Mouse (Mus musculus) adrenal gland, postnatal 14 days (tissue): ENCODE data around the gene Tff2. TPM values are rescaled to one million over a fixed set of nuclear protein-coding genes. Genes with fewer than 3 reads are reported as not detected.

Source experiments
- total RNA-seq: library from RNA; stranded (reverse); gene quantifications from 2 replicates; pipeline ENCODE4 v1.2.3, GENCODE M21; 2021

Tff2 gene
- total RNA-seq, 1 experiment from 2014 or later = not detected

Other genes with a start within 250 kb of the Tff2 start
- gene Glp1r, start 242.5 kb downstream of the Tff2 start, total RNA-seq = 0.19 and 0.26 TPM in 2 replicates
- gene Umodl1, start 189.6 kb downstream of the Tff2 start, total RNA-seq = 0.11 and 0.63 TPM in 2 replicates
- 11.7 and 21.9 TPM in 2 replicates for gene Abcg1, start 86.6 kb downstream of the Tff2 start, total RNA-seq
- gene Tff3, start 14.6 kb downstream of the Tff2 start, total RNA-seq = 0.78 TPM in 1 of 2 replicates, not detected in the other
- gene Tff1, start 21.0 kb upstream of the Tff2 start, total RNA-seq = not detected in 2 replicates
- gene Tmprss3, start 54.7 kb upstream of the Tff2 start, total RNA-seq = 0.11 TPM in 1 of 2 replicates, not detected in the other
- 0.63 and 3.1 TPM in 2 replicates for gene Ubash3a, start 63.6 kb upstream of the Tff2 start, total RNA-seq
- gene Rsph1, start 133.1 kb upstream of the Tff2 start, total RNA-seq = 6.4 and 6.7 TPM in 2 replicates
- gene Slc37a1, start 142.5 kb upstream of the Tff2 start, total RNA-seq = 6.7 and 13.3 TPM in 2 replicates
- 5.2 and 8.5 TPM in 2 replicates for gene Pde9a, start 241.9 kb upstream of the Tff2 start, total RNA-seq